Mouse (Mus musculus) gonadal fat pad, adult 2 months (tissue): Measurements from ENCODE around the gene Ampd1. TPM values are rescaled to one million over a fixed set of nuclear protein-coding genes. Genes with fewer than 3 reads are reported as not detected.

Source experiments
- DNase-seq: peaks from one replicate; pipeline ENCODE4 v3.0.0-alpha.2; 2012; ENCODE audit warnings: low read depth
- polyA plus RNA-seq: library from polyadenylated mRNA; depleted of rRNA; stranded (reverse); fragments of >200 nt; gene quantifications from 2 replicates; pipeline ENCODE4 v1.2.3, GENCODE M21; 2012; rRNA removed

Gene Ampd1
- polyA plus RNA-seq, 1 experiment, result 0.27 TPM

- no peak for DNase-seq
Observed at GRCm38 (mm10) chr3:103148941-103149340, 75.1 kb downstream of the Ampd1 start.

Other genes with a start within 250 kb of the Ampd1 start
- not detected in 2 replicates for gene Sycp1, start 137.9 kb upstream of the Ampd1 start, polyA plus RNA-seq
- gene Nr1h5, start 109.9 kb upstream of the Ampd1 start, polyA plus RNA-seq, result 0.13 and 0.14 TPM in 2 replicates
- 29.8 and 30.4 TPM in 2 replicates for gene Sike1, start 78.3 kb upstream of the Ampd1 start, polyA plus RNA-seq
- 53.1 and 58.7 TPM in 2 replicates for gene Csde1, start 53.6 kb upstream of the Ampd1 start, polyA plus RNA-seq
- 23.1 and 26.1 TPM in 2 replicates for gene Nras, start 15.7 kb upstream of the Ampd1 start, polyA plus RNA-seq
- gene Dennd2c, start 28.6 kb downstream of the Ampd1 start, polyA plus RNA-seq, result 0.77 and 0.89 TPM in 2 replicates
- gene Bcas2, start 97.6 kb downstream of the Ampd1 start, polyA plus RNA-seq, result 22.3 and 28.9 TPM in 2 replicates
- 14.0 and 14.8 TPM in 2 replicates for gene Trim33, start 205.3 kb downstream of the Ampd1 start, polyA plus RNA-seq